Mouse (Mus musculus) splenic B cell, adult 2 months (primary cell): ENCODE data around the gene Myo6.
A peak's percentile ranks its signal among the peaks of the same experiment; 100 is the strongest.

Experiments used
- DNase-seq: peaks from one replicate; pipeline ENCODE4 v3.0.0-alpha.2; 2011; ENCODE audit warnings: low read depth, low spot score
- H3K27me3 ChIP-seq: 2 replicates; pipeline ENCODE4 v1.6.1; 2012; ENCODE audit warnings: mild to moderate bottlenecking, low read length, moderate library complexity, mixed read lengths; ENCODE audit not compliant: control insufficient read depth, poor library complexity, insufficient read depth, severe bottlenecking
- H3K36me3 ChIP-seq: 2 replicates; pipeline ENCODE4 v1.6.1; 2012; ENCODE audit warnings: mild to moderate bottlenecking, low read length, moderate library complexity, mixed read lengths; ENCODE audit not compliant: control insufficient read depth, poor library complexity, insufficient read depth, severe bottlenecking

Myo6 gene

GRCm38 (mm10) chr9:80241719-80242118 lies 76.9 kb downstream of the Myo6 start:
- Histone ChIP-seq H3K36me3 (no peaks in the 10 kb centered on the region), H3K27me3 (no peaks in the 10 kb centered on the region; the same call in 1 of the 2 replicates)
- DNase-seq, result no peak

- H3K27me3 ChIP-seq, result no peaks in the 10 kb centered on the region
- DNase-seq, result no peak
- H3K36me3 ChIP-seq, result no peaks in the 10 kb centered on the region
Measured at GRCm38 (mm10) chr9:80252146-80252545, 87.3 kb downstream of the Myo6 start.

DNA sequence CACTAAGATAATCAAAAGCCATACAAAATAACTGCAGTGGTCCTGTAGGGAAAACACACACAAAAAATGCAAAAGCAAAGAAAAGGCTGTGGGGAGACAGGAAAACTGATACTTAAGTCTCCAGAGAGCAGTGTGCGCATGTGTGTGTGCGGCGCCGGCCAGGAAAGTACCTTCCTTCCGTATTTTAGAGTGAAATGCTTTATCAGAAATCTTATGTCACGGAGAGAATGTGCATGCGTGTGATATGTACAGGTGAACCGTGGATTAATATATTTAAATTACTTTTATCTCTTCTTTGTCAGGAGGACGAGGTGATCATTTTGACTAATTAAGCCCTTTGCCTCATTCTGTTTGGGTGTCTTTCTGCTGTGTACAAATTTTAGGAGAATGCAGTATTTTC lies 88.4 kb downstream of the Myo6 start:
- DNase-seq, result peak; percentile 27
- Histone ChIP-seq H3K27me3 (no peaks in the 10 kb centered on the region), H3K36me3 (no peaks in the 10 kb centered on the region)

GRCm38 (mm10) chr9:80256561-80256960 lies 91.7 kb downstream of the Myo6 start:
- no peaks in the 10 kb centered on the region for H3K36me3 ChIP-seq
- H3K27me3 ChIP-seq, result no peaks in the 10 kb centered on the region
- no peak for DNase-seq

GRCm38 (mm10) chr9:80258396-80258795 lies 93.6 kb downstream of the Myo6 start:
- peak; percentile 48 for DNase-seq
- no peaks in the 10 kb centered on the region for H3K36me3 ChIP-seq
- no peaks in the 10 kb centered on the region for H3K27me3 ChIP-seq

DNA sequence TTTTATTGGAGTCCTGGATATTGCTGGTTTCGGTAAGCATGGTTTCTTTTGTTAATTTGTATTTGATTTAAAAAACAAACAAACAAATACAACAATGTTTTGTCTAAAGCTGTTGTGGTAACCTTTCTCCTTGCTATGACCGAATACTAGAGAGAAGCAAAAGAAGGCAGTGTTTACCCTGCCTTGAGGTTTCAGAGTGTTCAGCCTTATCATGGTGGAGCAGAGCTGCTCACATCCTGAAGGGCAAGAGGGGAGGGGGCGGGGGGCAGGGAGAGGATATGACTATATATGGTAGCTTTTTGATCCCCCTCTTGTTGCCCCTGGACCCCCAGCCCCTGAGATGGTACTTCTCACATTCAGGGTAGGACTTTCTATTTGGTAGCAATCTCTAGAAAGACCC lies 96.1 kb downstream of the Myo6 start:
- Histone ChIP-seq H3K27me3 (no peaks in the 10 kb centered on the region), H3K36me3 (no peaks in the 10 kb centered on the region)
- DNase-seq, result no peak

- peak; percentile 12 for DNase-seq
Measured at GRCm38 (mm10) chr9:80262367-80263026, 97.7 kb downstream of the Myo6 start.

DNA sequence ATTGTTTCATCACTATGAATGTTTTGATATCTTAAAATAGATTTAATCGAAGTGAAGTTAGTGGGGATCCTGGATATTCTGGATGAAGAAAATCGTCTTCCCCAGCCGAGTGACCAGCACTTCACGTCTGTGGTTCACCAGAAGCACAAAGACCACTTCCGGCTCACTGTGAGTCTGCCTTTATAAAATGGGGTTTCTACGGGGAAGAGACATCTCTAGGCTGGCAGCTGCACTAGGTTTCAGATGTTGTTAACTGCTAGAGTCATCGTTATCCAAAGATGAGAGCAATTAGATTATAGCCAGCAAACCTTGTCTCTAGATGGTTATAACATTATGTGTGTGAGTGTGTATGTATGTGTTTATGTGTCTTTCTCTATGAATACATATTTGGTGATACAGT lies 101.3 kb downstream of the Myo6 start:
- no peaks in the 10 kb centered on the region for H3K27me3 ChIP-seq
- peak; percentile 8 for DNase-seq
- H3K36me3 ChIP-seq, result no peaks in the 10 kb centered on the region

More at GRCm38 (mm10) chr9:80262367-80263026, 97.7 kb downstream of the Myo6 start:
- Histone ChIP-seq H3K36me3 (no peaks in the 10 kb centered on the region), H3K27me3 (no peaks in the 10 kb centered on the region)

DNA sequence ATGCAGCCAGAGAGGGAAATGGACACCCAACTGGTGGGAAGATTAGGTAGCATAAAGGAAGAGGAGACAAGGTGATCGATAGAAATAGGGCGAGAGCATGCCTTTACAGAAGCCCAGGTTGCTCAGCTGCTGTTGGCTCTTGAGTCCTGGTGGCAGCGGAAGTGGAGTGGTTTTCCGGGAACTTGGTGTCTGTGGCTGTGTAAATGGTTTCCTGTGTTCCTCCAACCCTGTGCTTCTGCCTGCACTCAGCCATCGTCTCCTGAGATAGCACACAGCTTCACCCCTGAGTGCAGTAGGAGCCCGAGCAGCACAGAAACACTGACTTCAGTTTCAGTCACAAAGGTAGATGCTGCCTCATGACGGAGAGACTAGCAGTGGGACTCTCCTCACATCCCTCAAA lies 101.7 kb downstream of the Myo6 start:
- peak; percentile 42 for DNase-seq

DNA sequence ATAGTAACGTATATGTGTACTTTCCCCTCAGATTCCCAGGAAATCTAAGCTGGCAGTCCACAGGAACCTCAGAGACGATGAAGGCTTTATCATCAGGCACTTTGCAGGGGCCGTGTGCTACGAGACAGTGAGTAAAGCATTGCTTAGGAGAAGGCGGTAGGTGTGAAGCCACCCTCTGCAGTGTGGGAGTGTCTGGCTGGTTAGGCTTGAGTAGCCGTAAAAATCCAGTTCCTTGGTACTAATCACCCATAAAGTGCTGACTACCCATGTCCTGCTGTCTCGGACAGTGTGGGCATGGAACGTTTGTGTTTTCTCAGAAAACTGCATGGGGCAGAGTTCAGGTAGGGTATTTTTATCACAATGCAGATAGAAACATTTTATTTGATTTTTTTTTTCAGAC lies 104.8 kb downstream of the Myo6 start:
- DNase-seq, result no peak
- no peaks in the 10 kb centered on the region for H3K36me3 ChIP-seq
- H3K27me3 ChIP-seq, result no peaks in the 10 kb centered on the region

More for the DNA sequence above, 101.7 kb downstream of the Myo6 start:
- Histone ChIP-seq H3K27me3 (no peaks in the 10 kb centered on the region), H3K36me3 (no peaks in the 10 kb centered on the region)

GRCm38 (mm10) chr9:80272951-80273350 lies 108.1 kb downstream of the Myo6 start:
- no peaks in the 10 kb centered on the region for H3K27me3 ChIP-seq
- H3K36me3 ChIP-seq, result no peaks in the 10 kb centered on the region
- DNase-seq, result no peak

- no peaks in the 10 kb centered on the region for H3K27me3 ChIP-seq
- DNase-seq, result no peak
Measured at GRCm38 (mm10) chr9:80275053-80275771, 110.4 kb downstream of the Myo6 start.

DNA sequence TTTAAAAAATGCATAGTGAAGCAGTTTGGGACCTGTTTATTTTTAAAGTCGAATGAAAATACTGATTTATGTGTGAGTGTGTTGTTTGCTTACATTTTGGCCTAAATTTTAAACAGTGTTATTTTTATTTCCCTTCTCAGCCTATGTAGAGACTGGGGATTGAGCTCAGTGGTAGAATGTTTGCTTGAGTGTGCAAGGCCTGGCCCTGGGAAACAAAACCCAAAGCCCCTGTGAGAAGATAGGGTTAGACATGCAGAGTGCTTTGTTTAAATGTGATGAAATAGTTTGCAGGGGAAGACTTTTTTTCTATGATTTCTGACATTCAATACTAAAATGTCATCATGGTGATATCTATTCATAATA lies 110.9 kb downstream of the Myo6 start:
- no peak for DNase-seq
- no peaks in the 10 kb centered on the region for H3K36me3 ChIP-seq
- no peaks in the 10 kb centered on the region for H3K27me3 ChIP-seq

More at GRCm38 (mm10) chr9:80275053-80275771, 110.4 kb downstream of the Myo6 start:
- H3K36me3 ChIP-seq, result no peaks in the 10 kb centered on the region

DNA sequence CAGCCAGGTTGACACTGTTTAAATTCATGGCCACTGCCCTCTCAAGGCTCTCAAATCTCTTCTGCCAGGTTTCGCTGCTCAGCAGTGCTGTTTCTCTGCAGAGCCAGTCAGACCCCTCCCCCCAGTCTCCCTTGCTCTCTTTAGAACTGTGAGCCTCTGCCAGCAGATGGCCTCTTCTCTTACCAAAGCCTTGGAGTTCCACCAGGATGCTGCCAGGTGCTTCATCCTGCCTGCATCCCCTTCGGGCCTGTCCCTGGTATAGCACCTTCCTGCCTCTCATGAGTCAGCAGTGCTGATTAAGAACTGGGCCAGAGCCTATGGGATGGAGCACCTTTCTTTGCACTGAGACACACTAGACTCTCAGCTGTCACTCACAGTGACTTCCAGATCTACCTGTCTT lies 112.3 kb downstream of the Myo6 start:
- DNase-seq, result no peak
- H3K27me3 ChIP-seq, result no peaks in the 10 kb centered on the region
- H3K36me3 ChIP-seq, result no peaks in the 10 kb centered on the region

DNA sequence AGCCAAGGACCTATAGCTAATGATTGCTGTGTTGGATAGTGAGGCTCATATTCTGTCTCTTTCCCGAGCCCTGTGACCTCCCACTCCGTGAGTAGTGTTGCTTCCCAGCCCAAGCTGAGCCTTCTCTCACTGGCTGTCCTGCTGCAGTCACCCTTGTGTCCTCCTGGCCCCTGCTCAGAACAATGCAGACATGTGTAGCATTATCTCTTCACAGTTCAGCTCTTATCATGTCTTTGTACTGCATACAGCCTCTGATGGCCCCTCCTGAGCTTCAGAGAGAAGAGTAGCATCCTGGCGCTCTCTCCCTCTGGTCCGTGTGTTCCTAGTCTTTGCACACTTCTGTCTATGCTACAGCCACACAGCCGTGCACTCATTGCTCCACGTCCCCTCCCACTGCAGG lies 112.9 kb downstream of the Myo6 start:
- DNase-seq, result no peak
- Histone ChIP-seq H3K36me3 (no peaks in the 10 kb centered on the region), H3K27me3 (no peaks in the 10 kb centered on the region)
